Mouse (Mus musculus) limb, embryonic 14.5 days (tissue): ENCODE data around the gene Ubald1. TPM values are rescaled to one million over a fixed set of nuclear protein-coding genes. Genes with fewer than 3 reads are reported as not detected.

Experiments used
- ATAC-seq: fragments of 200-750 bp; cut with Nextera tagmentation; 2 replicates; pipeline ENCODE4 v1.8.0; 2017; ENCODE audit warnings: low read depth, moderate number of reproducible peaks, moderate TSS enrichment; ENCODE audit not compliant: low FRiP score
- DNase-seq: peaks from one replicate; pipeline ENCODE4 v3.0.0-alpha.2; 2015; ENCODE audit warnings: low spot score
- H3K27ac ChIP-seq: fragments of 300-500 bp; sonication (generic); replicated peaks from 2 replicates; pipeline ENCODE4 v1.5.1; 2014; ENCODE audit warnings: low read depth, mild to moderate bottlenecking, low read length, moderate library complexity, mixed read lengths
- H3K27me3 ChIP-seq: fragments of 300-500 bp; sonication (generic); 2 replicates; pipeline ENCODE4 v1.6.1; 2014; ENCODE audit warnings: low read length, mixed read lengths; ENCODE audit not compliant: control insufficient read depth, insufficient read depth
- H3K36me3 ChIP-seq: fragments of 300-500 bp; sonication (generic); 2 replicates; pipeline ENCODE4 v1.6.1; 2014; ENCODE audit warnings: mild to moderate bottlenecking, low read length, moderate library complexity, mixed read lengths; ENCODE audit not compliant: control insufficient read depth, insufficient read depth
- H3K4me1 ChIP-seq: fragments of 300-500 bp; sonication (generic); 2 replicates; pipeline ENCODE4 v1.6.1; 2014; ENCODE audit warnings: antibody characterized with exemption, low read length, mixed read lengths; ENCODE audit not compliant: control insufficient read depth, insufficient read depth
- H3K4me2 ChIP-seq: fragments of 300-500 bp; sonication (generic); replicated peaks from 2 replicates; pipeline ENCODE4 v1.6.1; 2014; ENCODE audit warnings: low read depth, mild to moderate bottlenecking, low read length, moderate library complexity; ENCODE audit not compliant: severe bottlenecking
- H3K4me3 ChIP-seq: fragments of 300-500 bp; sonication (generic); replicated peaks from 2 replicates; pipeline ENCODE4 v1.5.1; 2014; ENCODE audit warnings: low read length
- H3K9ac ChIP-seq: fragments of 300-500 bp; sonication (generic); 2 replicates; pipeline ENCODE4 v1.6.1; 2014; ENCODE audit warnings: mild to moderate bottlenecking, low read depth, low read length, moderate library complexity; ENCODE audit not compliant: severe bottlenecking
- H3K9me3 ChIP-seq: fragments of 300-500 bp; sonication (generic); 2 replicates; pipeline ENCODE4 v1.6.1; 2016; ENCODE audit warnings: low read length; ENCODE audit not compliant: control insufficient read depth
- POLR2A ChIP-seq: fragments of 200-500 bp; IDR thresholded peaks from 2 replicates; pipeline ENCODE4 v1.8.0; 2012; ENCODE audit warnings: inconsistent platforms, mild to moderate bottlenecking, moderate library complexity, borderline replicate concordance; ENCODE audit not compliant: insufficient read depth, insufficient read length; ENCODE audit errors: extremely low read depth
- WGBS: fragments of 180-500 bp; shearing (Covaris S2); extraction: QIAGEN DNeasy Blood & Tissue Kit; methylation state at CpG from one replicate; pipeline ENCODE4 v1.1.7; 2014; 5-methylcytosine and 5-hydroxymethylcytosine counted together
- polyA plus RNA-seq, 2 experiments: library from polyadenylated mRNA; depleted of rRNA in 1 of 2; stranded (reverse) in 1 of 2; unstranded in 1 of 2; fragments of >200 nt; fragmentation: Nextera tagmentation in 1 of 2; extraction: Ambion mirVana in 1 of 2; gene quantifications; 2 replicates each; pipeline versions ENCODE4 v1.2.1 to v1.2.3; 2012 to 2014

Gene Ubald1
- polyA plus RNA-seq, 2 experiments, result 32.5 to 44.3 TPM

- no peak overlapping the region for H3K4me2 ChIP-seq
- 0 out of 2 replicates have a peak, but pooled peaks cover 7% of the 10 kb centered on the region for H3K36me3 ChIP-seq
- no peak overlapping the region for H3K4me3 ChIP-seq
- no peak overlapping the region for H3K9ac ChIP-seq
- WGBS, result 33% methylated on average over 7 of the region's 7 CpGs
- no peaks in the 10 kb centered on the region for H3K9me3 ChIP-seq
- no peak for TF ChIP-seq POLR2A
- DNase-seq (no peak), ATAC-seq (no peak)
- no peak overlapping the region for H3K27ac ChIP-seq
- 0 out of 2 replicates have a peak, but pooled peaks cover 4% of the 10 kb centered on the region for H3K4me1 ChIP-seq
- H3K27me3 ChIP-seq, result no peaks in the 10 kb centered on the region
These were observed 13.9 kb downstream of the Ubald1 start for GRCm38 (mm10) chr16:4866101-4866695.

GRCm38 (mm10) chr16:4863742-4864141, 16.4 kb downstream of the Ubald1 start:
- Histone ChIP-seq H3K4me2 (no peak overlapping the region), H3K27me3 (no peaks in the 10 kb centered on the region), H3K36me3 (no peaks in the 10 kb centered on the region), H3K9ac (no peak overlapping the region), H3K9me3 (no peaks in the 10 kb centered on the region), H3K4me1 (0 out of 2 replicates have a peak, but pooled peaks cover 4% of the 10 kb centered on the region), H3K27ac (no peak overlapping the region), H3K4me3 (no peak overlapping the region)
- no peak for ATAC-seq
- WGBS, result 85% methylated on average over 8 of the region's 8 CpGs
- no peak for TF ChIP-seq POLR2A
- no peak for DNase-seq

- DNase-seq (peak; percentile 46), ATAC-seq (peak; percentile 71)
- Histone ChIP-seq H3K4me2 (no peak overlapping the region), H3K36me3 (no peaks in the 10 kb centered on the region), H3K9ac (no peak overlapping the region), H3K4me1 (0 out of 2 replicates have a peak, but pooled peaks cover 4% of the 10 kb centered on the region), H3K9me3 (no peaks in the 10 kb centered on the region), H3K4me3 (no peak overlapping the region), H3K27me3 (no peaks in the 10 kb centered on the region), H3K27ac (no peak overlapping the region)
- TF ChIP-seq POLR2A, result no peak
- 59% methylated on average over 9 of the region's 9 CpGs for WGBS
These were observed 17.1 kb downstream of the Ubald1 start for GRCm38 (mm10) chr16:4862863-4863483.

GRCm38 (mm10) chr16:4861392-4861791, 18.7 kb downstream of the Ubald1 start:
- H3K9ac ChIP-seq, result no peak overlapping the region
- no peaks in the 10 kb centered on the region for H3K36me3 ChIP-seq
- H3K4me1 ChIP-seq, result 0 out of 2 replicates have a peak, but pooled peaks cover 4% of the 10 kb centered on the region
- H3K9me3 ChIP-seq, result no peaks in the 10 kb centered on the region
- no peak overlapping the region for H3K27ac ChIP-seq
- DNase-seq, result no peak
- no peaks in the 10 kb centered on the region for H3K27me3 ChIP-seq
- no peak overlapping the region for H3K4me2 ChIP-seq
- H3K4me3 ChIP-seq, result no peak overlapping the region
- ATAC-seq, result no peak
- no peak for TF ChIP-seq POLR2A
- WGBS, result 43% methylated on average over 10 of the region's 10 CpGs

- H3K4me1 ChIP-seq, result no peaks in the 10 kb centered on the region
- 72% methylated on average over 5 of the region's 5 CpGs for WGBS
- ATAC-seq (no peak), DNase-seq (no peak)
- no peaks in the 10 kb centered on the region for H3K27me3 ChIP-seq
- no peak overlapping the region for H3K4me3 ChIP-seq
- no peak for TF ChIP-seq POLR2A
- H3K36me3 ChIP-seq, result no peaks in the 10 kb centered on the region
- H3K9me3 ChIP-seq, result no peaks in the 10 kb centered on the region
- H3K27ac ChIP-seq, result no peak overlapping the region
- no peak overlapping the region for H3K9ac ChIP-seq
- no peak overlapping the region for H3K4me2 ChIP-seq
These were observed 25.0 kb downstream of the Ubald1 start for GRCm38 (mm10) chr16:4855046-4855650.
